Mouse (Mus musculus): ENCODE results near the gene Atp5h.

The Atp5h gene

GRCm38 (mm10) chr11:115400126-115400525 lies 19.6 kb downstream of the Atp5h start:
- WGBS: 53% methylated on average over 3 of the region's 3 CpGs

- WGBS: 56% methylated on average over 7 of the region's 7 CpGs
Measured at GRCm38 (mm10) chr11:115398085-115398484, 21.7 kb downstream of the Atp5h start.

DNA sequence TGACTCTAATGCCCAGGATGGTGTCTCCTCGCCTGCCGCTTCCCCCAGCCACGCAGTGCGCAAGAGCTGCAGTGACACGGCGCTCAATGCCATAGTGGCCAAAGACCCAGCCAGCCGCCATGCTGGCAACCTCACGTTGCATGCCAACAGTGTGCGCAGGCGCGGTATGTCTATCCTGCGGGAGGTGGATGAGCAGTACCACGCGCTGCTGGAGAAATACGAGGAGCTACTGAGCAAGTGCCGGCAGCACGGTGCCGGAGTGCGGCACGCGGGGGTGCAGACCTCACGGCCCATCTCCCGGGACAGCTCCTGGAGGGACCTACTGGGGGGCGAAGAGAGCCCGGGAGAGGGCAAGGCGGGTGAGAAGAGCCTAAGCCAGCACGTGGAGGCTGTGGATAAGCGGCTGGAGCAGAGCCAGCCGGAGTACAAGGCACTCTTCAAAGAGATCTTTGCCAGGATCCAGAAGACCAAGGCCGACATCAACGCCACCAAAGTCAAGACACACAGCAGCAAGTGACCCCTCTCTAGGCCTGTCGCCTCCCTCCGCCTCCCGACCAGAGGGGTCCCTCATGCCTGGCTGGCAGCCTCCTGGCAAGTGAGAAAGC lies 25.9 kb downstream of the Atp5h start:
- 76% methylated on average over 34 of the region's 34 CpGs for WGBS

GRCm38 (mm10) chr11:115391358-115391757 lies 28.4 kb downstream of the Atp5h start:
- 87% methylated on average over 7 of the region's 7 CpGs for WGBS

DNA sequence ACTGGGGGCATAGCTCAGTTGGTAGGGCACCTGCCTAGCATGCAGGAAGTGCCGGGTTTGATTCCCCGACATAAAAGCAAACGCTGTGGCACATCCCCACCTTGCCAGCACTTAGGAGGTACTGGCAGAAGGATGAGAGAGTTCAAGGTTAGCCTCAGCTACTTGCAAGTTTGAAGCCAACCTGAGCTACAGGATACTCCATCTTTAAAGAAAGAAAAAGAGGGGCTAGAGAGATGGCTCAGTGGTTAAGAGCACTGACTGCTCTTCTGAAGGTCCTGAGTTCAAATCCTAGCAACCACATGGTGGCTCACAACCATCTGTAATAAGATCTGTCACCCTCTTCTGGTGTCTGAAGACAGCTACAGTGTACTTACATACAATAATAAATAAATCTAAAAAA lies 32.9 kb downstream of the Atp5h start:
- 87% methylated on average over 3 of the region's 3 CpGs for WGBS

DNA sequence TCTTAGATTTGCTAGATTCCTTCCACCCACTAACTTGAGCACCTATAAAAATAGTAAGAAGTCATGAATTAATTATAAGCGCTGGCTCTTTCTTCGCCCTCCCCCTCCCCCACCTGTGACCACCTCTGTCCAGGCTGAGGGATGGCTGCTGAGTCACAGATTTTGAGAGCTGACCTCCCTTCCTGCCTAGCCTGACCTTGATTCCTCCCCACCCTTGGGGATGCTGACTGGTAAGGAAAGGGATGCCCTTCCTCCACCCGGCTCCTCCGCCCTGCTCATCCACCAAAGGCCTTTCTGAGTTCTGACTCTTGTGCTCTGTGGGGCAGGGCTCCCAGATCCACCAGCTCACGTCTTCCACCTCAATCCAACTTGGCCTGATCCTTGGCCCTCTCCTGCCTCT lies 35.2 kb downstream of the Atp5h start:
- WGBS: 71% methylated on average over 5 of the region's 5 CpGs

GRCm38 (mm10) chr11:115383701-115384474 lies 35.9 kb downstream of the Atp5h start:
- 37% methylated on average over 16 of the region's 16 CpGs for WGBS

DNA sequence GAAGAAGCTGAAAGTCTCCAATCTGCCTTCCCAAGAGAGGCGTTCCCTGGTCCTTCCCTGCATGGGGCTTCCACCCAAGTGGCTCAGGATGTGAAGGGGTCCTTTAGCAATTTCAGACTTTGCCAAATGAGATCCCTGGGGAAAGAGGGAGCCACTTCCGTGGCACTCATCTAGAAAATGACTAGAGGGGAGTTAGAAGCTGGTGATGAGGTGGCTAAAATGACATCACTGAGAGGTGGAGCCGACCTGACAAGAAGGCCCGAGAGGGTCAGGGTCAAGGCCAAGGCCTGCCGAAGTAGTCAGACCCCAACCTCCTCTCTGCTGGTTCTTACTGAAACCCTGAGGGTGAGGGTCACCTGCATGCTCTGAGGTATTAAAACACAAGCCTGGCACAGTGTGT lies 36.9 kb downstream of the Atp5h start:
- WGBS: 11% methylated on average over 5 of the region's 5 CpGs

DNA sequence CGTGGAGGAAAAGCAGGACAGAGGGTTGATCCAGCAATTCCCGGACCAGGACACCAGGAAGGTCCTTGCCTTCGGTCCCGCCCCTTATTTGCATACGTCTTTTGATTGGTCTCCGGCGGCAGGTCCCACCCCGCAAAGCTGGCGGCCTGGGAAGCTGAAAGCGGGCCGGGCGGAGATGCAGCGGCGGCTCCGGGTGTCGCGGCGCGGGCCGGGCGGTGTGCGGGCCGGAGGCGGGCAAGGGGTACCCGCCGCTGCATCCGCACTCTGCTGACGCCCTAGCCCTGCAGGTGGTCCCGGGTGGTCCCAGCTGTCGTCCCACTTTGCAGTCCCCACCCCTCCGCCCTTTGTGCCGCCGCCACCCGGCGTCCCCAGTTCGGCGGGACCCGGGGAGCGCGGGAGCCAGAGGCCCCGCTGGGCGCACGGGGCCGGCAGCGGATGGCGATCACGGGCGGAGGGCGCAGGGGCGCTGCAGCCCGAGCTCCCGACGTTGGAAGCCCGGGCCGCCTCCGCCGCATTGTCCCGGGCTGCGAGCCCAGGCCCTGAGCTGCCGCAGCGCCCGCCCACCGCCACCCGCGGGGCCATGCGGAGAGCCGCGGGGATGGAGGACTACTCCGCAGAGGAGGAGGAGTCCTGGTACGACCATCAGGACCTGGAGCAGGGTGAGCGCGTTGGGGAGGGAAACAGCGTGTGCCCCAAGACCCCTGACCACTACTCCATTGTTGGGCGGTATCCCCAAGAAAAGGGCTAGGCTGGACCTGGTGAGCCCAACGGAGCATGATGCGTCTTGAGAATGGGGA lies 37.8 kb downstream of the Atp5h start, which contains the start of gene Cdr2l:
Cdr2l (plus strand) TSS at position 174 of the 797 bp plus-strand sequence.
- under 1% methylated on average over 75 of the region's 76 CpGs for WGBS

- WGBS: 40% methylated on average over 9 of the region's 9 CpGs
Measured at GRCm38 (mm10) chr11:115381276-115381675, 38.5 kb downstream of the Atp5h start.

DNA sequence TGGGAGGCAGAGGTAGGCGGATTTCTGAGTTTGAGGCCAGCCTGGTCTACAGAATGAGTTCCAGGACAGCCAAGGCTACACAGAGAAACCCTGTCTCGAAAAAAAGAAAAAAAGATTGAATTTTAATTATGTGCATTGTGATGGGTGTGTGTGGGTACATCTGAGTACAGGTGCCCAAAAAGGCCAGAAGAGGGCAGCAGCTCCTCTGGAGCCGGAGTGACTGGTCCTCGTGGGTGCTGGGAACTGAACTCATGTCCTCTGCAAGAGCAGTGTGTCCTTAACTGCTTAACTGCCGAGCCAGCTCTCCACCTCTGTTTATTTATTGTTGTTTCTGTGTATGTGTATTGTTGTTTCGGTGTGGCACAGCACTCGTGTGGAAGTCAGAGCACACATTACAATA lies 41.9 kb downstream of the Atp5h start:
- 80% methylated on average over 7 of the region's 7 CpGs for WGBS

GRCm38 (mm10) chr11:115377254-115377653 lies 42.5 kb downstream of the Atp5h start:
- WGBS: 92% methylated on average over 4 of the region's 4 CpGs

DNA sequence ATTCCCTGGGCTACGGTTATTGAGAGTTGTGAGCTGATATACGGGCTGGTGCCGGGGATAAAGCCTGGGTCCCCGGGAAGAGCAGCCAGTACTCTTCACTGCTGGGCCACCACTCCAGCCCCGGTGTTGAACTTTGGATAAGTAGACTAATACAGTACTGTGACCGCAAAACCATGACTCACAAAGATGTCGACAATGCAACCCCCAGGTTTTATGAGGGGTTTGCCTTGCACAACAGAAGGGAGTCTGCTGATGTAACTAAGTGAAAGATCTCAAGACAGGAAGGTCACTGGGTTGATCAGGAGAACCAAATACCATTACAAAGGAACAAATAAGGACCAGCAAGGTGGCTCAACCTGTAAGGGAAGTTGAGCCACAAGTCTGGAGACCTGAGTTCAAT lies 43.0 kb downstream of the Atp5h start:
- 82% methylated on average over 7 of the region's 7 CpGs for WGBS

- 36% methylated on average over 12 of the region's 12 CpGs for WGBS
Measured at GRCm38 (mm10) chr11:115374695-115375425, 44.9 kb downstream of the Atp5h start.

- under 1% methylated on average over 30 of the region's 30 CpGs for WGBS
Measured at GRCm38 (mm10) chr11:115373805-115374694, 45.7 kb downstream of the Atp5h start.

DNA sequence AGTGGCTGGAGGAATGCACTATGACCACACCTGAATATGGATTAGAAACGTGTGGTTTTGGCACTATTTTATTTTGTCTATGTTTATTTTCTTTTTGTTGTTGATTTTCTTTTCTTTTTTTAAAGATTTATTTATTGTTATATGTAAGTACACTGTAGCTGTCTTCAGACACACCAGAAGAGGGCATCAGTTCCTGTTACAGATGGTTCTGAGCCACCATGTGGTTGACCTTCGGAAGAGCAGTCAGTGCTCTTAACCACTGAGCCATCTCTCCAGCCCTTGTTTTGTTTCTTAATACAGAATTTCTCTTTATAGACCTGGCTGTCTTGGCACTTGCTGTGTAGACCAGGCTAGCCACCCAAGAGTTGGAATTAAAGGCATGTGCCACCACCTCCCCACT lies 47.0 kb downstream of the Atp5h start:
- 62% methylated on average over 2 of the region's 2 CpGs for WGBS

DNA sequence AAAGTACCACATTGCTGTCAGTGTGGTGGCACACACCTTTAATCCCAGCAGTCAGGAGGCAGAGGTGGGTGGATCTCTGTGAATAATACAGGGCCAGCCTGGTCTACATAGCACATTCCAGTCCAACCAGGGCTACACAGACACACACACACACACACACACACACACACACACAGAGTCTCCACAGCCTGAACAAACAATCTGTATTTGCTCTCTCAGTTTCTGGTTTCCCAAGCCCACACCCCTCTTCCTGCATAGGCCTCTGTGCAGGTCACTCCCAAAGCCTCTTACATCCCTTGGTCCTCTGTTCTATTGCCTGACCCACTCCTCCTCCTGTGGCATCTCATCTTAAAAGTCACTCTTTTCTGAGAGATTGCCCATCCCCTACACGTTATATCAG lies 47.7 kb downstream of the Atp5h start:
- 86% methylated on average over 1 of the region's 1 CpGs for WGBS

- WGBS: 73% methylated on average over 8 of the region's 8 CpGs
Measured at GRCm38 (mm10) chr11:115371354-115371753, 48.4 kb downstream of the Atp5h start.

- 84% methylated on average over 7 of the region's 7 CpGs for WGBS
Measured at GRCm38 (mm10) chr11:115370368-115370767, 49.4 kb downstream of the Atp5h start.

DNA sequence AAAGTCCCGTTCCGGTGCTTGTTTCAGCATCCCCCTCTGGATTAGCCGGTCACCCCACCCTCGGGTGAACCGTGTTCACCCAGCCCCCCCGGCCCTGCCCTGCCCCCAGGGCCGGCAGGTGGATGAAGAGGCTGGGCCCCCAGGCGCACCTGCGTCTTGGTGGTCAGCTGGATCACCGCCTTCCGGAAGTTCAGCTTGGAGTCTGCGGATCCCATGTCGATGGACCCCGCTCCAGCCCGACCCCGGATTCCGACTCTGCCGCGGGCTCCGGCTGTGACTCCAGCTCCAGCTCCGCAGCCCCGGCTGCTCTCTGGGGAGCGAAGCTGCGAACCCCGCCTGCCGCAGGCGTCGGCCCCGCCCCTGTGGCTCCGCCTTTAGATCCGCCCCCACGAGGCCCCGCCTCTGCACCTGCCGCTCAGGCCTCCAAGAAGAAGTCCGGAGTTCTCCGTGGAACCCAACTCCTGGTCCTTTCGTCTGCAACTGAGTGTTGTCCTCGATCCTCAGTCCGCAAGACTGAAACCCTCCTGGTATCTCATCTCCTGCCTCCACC lies 52.3 kb downstream of the Atp5h start, which contains the start of gene Hid1:
Hid1 (minus strand) TSS at position 362 of the 550 bp plus-strand sequence.
- 1% methylated on average over 39 of the region's 39 CpGs for WGBS

Data from cerebral cortex, adult 2 months (tissue).